Mouse (Mus musculus): ENCODE data around the gene Cdc27. TPM values are rescaled to one million over a fixed set of nuclear protein-coding genes. Genes with fewer than 3 reads are reported as not detected.
A peak's percentile ranks its signal among the peaks of the same experiment; 100 is the strongest.
"Not testable (repeated sequence)": the region's sequence is repeated elsewhere in the genome, so short reads cannot be mapped to it uniquely, and the experiment has no call there.

Cdc27 gene
- polyA plus RNA-seq, 1 experiment: 10.6 TPM

GRCm38 (mm10) chr11:104549438-104550405, 698 bp downstream of the Cdc27 start:
- H3K4me1 ChIP-seq (replicated peaks; ENCODE audit: control insufficient read depth, insufficient read depth, low read length): 0 out of 2 replicates have a peak, but pooled peaks cover 2% of the 10 kb centered on the region
- under 1% methylated on average over 53 of the region's 53 CpGs for WGBS
- DNase-seq: no peak

GRCm38 (mm10) chr11:104547502-104547901, 2.9 kb downstream of the Cdc27 start:
- Histone ChIP-seq H3K4me3 (ENCODE audit: control insufficient read depth, insufficient read depth, low read length) (no peak overlapping the region), H3K4me1 (replicated peaks; ENCODE audit: control insufficient read depth, insufficient read depth, low read length) (0 out of 2 replicates have a peak, but pooled peaks cover 2% of the 10 kb centered on the region), H3K27ac (ENCODE audit: control insufficient read depth, insufficient read depth, low read length) (no peak overlapping the region), H3K27me3 (ENCODE audit: control insufficient read depth, insufficient read depth, low read length) (no peaks in the 10 kb centered on the region), H3K36me3 (ENCODE audit: control insufficient read depth, insufficient read depth, low read length) (no peaks in the 10 kb centered on the region)
- DNase-seq: no peak
- 95% methylated on average over 3 of the region's 3 CpGs for WGBS
- no peak for TF ChIP-seq POLR2A (IDR thresholded peaks at IDR 0.05; ENCODE audit: control insufficient read depth, extremely low read depth, insufficient read depth, low read length, poor library complexity)
- TF ChIP-seq CTCF (IDR thresholded peaks at IDR 0.05; ENCODE audit: borderline replicate concordance, control insufficient read depth, extremely low read depth, insufficient read depth, low read length, poor library complexity): no peak

More at GRCm38 (mm10) chr11:104549438-104550405, 698 bp downstream of the Cdc27 start:
- H3K27ac ChIP-seq (ENCODE audit: control insufficient read depth, insufficient read depth, low read length): peak overlapping the region; percentile 42
- H3K27me3 ChIP-seq (ENCODE audit: control insufficient read depth, insufficient read depth, low read length): no peaks in the 10 kb centered on the region
- no peak for TF ChIP-seq CTCF (IDR thresholded peaks at IDR 0.05; ENCODE audit: borderline replicate concordance, control insufficient read depth, extremely low read depth, insufficient read depth, low read length, poor library complexity)
- TF ChIP-seq POLR2A (IDR thresholded peaks at IDR 0.05; ENCODE audit: control insufficient read depth, extremely low read depth, insufficient read depth, low read length, poor library complexity): no peak; the same call in 1 of the 2 replicates
- H3K4me3 ChIP-seq (ENCODE audit: control insufficient read depth, insufficient read depth, low read length): peak overlapping the region; percentile 84
- H3K36me3 ChIP-seq (ENCODE audit: control insufficient read depth, insufficient read depth, low read length): no peaks in the 10 kb centered on the region

- H3K4me1 ChIP-seq (replicated peaks; ENCODE audit: control insufficient read depth, insufficient read depth, low read length): 0 out of 2 replicates have a peak, but pooled peaks cover 2% of the 10 kb centered on the region
- H3K27ac ChIP-seq (ENCODE audit: control insufficient read depth, insufficient read depth, low read length): no peak overlapping the region
- H3K36me3 ChIP-seq (ENCODE audit: control insufficient read depth, insufficient read depth, low read length): no peaks in the 10 kb centered on the region
Measured at GRCm38 (mm10) chr11:104544507-104544906, 5.9 kb downstream of the Cdc27 start.

GRCm38 (mm10) chr11:104543337-104543736, 7.1 kb downstream of the Cdc27 start:
- H3K4me3 ChIP-seq (ENCODE audit: control insufficient read depth, insufficient read depth, low read length); H3K4me1 ChIP-seq (replicated peaks; ENCODE audit: control insufficient read depth, insufficient read depth, low read length); H3K27me3 ChIP-seq (ENCODE audit: control insufficient read depth, insufficient read depth, low read length); DNase-seq; H3K36me3 ChIP-seq (ENCODE audit: control insufficient read depth, insufficient read depth, low read length); H3K27ac ChIP-seq (ENCODE audit: control insufficient read depth, insufficient read depth, low read length): not testable (repeated sequence)
- WGBS: 87% methylated on average over 2 of the region's 2 CpGs

More at GRCm38 (mm10) chr11:104544507-104544906, 5.9 kb downstream of the Cdc27 start:
- WGBS: 67% methylated on average over 2 of the region's 2 CpGs
- no peak for TF ChIP-seq CTCF (IDR thresholded peaks at IDR 0.05; ENCODE audit: borderline replicate concordance, control insufficient read depth, extremely low read depth, insufficient read depth, low read length, poor library complexity)
- no peak for TF ChIP-seq POLR2A (IDR thresholded peaks at IDR 0.05; ENCODE audit: control insufficient read depth, extremely low read depth, insufficient read depth, low read length, poor library complexity)
- DNase-seq: no peak
- Histone ChIP-seq H3K4me3 (ENCODE audit: control insufficient read depth, insufficient read depth, low read length) (no peak overlapping the region), H3K27me3 (ENCODE audit: control insufficient read depth, insufficient read depth, low read length) (no peaks in the 10 kb centered on the region)

- DNase-seq: no peak
- peaks cover 6% of the 10 kb centered on the region; the same call in 1 of the 2 replicates for H3K36me3 ChIP-seq (ENCODE audit: control insufficient read depth, insufficient read depth, low read length)
- H3K4me1 ChIP-seq (replicated peaks; ENCODE audit: control insufficient read depth, insufficient read depth, low read length): no peaks in the 10 kb centered on the region
- no peak overlapping the region for H3K4me3 ChIP-seq (ENCODE audit: control insufficient read depth, insufficient read depth, low read length)
- no peak overlapping the region for H3K27ac ChIP-seq (ENCODE audit: control insufficient read depth, insufficient read depth, low read length)
- no peaks in the 10 kb centered on the region for H3K27me3 ChIP-seq (ENCODE audit: control insufficient read depth, insufficient read depth, low read length)
- TF ChIP-seq CTCF (IDR thresholded peaks at IDR 0.05; ENCODE audit: borderline replicate concordance, control insufficient read depth, extremely low read depth, insufficient read depth, low read length, poor library complexity) (no peak), POLR2A (IDR thresholded peaks at IDR 0.05; ENCODE audit: control insufficient read depth, extremely low read depth, insufficient read depth, low read length, poor library complexity) (no peak)
- 95% methylated on average over 5 of the region's 5 CpGs for WGBS
Measured at GRCm38 (mm10) chr11:104539811-104540210, 10.6 kb downstream of the Cdc27 start.

GRCm38 (mm10) chr11:104537945-104538555, 12.4 kb downstream of the Cdc27 start:
- TF ChIP-seq POLR2A (IDR thresholded peaks at IDR 0.05; ENCODE audit: control insufficient read depth, extremely low read depth, insufficient read depth, low read length, poor library complexity): no peak
- no peak for TF ChIP-seq CTCF (IDR thresholded peaks at IDR 0.05; ENCODE audit: borderline replicate concordance, control insufficient read depth, extremely low read depth, insufficient read depth, low read length, poor library complexity)
- no peak overlapping the region for H3K4me3 ChIP-seq (ENCODE audit: control insufficient read depth, insufficient read depth, low read length)
- no peaks in the 10 kb centered on the region for H3K4me1 ChIP-seq (replicated peaks; ENCODE audit: control insufficient read depth, insufficient read depth, low read length)
- no peaks in the 10 kb centered on the region for H3K27me3 ChIP-seq (ENCODE audit: control insufficient read depth, insufficient read depth, low read length)
- H3K27ac ChIP-seq (ENCODE audit: control insufficient read depth, insufficient read depth, low read length): no peak overlapping the region
- no peak for DNase-seq
- 96% methylated on average over 2 of the region's 2 CpGs for WGBS
- peaks cover 23% of the 10 kb centered on the region for H3K36me3 ChIP-seq (ENCODE audit: control insufficient read depth, insufficient read depth, low read length)

All from thymus, adult 2 months (tissue).